Mouse (Mus musculus) embryonic facial prominence, embryonic 14.5 days (tissue): Measurements from ENCODE around the gene Stk40. TPM values are rescaled to one million over a fixed set of nuclear protein-coding genes. Genes with fewer than 3 reads are reported as not detected.

Source experiments
- ATAC-seq: fragments of 200-750 bp; cut with Nextera tagmentation; 2 replicates; pipeline ENCODE4 v1.8.0; 2017; ENCODE audit warnings: low read depth, moderate number of reproducible peaks, moderate TSS enrichment
- DNase-seq: peaks from one replicate; pipeline ENCODE4 v3.0.0-alpha.2; 2015; ENCODE audit warnings: low spot score
- H3K27ac ChIP-seq: fragments of 300-500 bp; sonication (generic); replicated peaks from 2 replicates; pipeline ENCODE4 v1.5.1; 2014; ENCODE audit warnings: low read depth, mild to moderate bottlenecking, low read length, moderate library complexity
- H3K27me3 ChIP-seq: fragments of 300-500 bp; sonication (generic); replicated peaks from 2 replicates; pipeline ENCODE4 v1.6.1; 2014; ENCODE audit warnings: low read length; ENCODE audit not compliant: control insufficient read depth, insufficient read depth
- H3K36me3 ChIP-seq: fragments of 300-500 bp; sonication (generic); 2 replicates; pipeline ENCODE4 v1.6.1; 2014; ENCODE audit warnings: low read length, mixed read lengths; ENCODE audit not compliant: control insufficient read depth, insufficient read depth
- H3K4me1 ChIP-seq: fragments of 300-500 bp; sonication (generic); 2 replicates; pipeline ENCODE4 v1.6.1; 2014; ENCODE audit warnings: antibody characterized with exemption, low read length; ENCODE audit not compliant: control insufficient read depth, insufficient read depth
- H3K4me2 ChIP-seq: fragments of 300-500 bp; sonication (generic); 2 replicates; pipeline ENCODE4 v1.6.1; 2014; ENCODE audit warnings: low read depth, mild to moderate bottlenecking, low read length, moderate library complexity, mixed read lengths
- H3K4me3 ChIP-seq: fragments of 300-500 bp; sonication (generic); 2 replicates; pipeline ENCODE4 v1.5.1; 2014; ENCODE audit warnings: low read depth, mild to moderate bottlenecking, low read length
- H3K9ac ChIP-seq: fragments of 300-500 bp; sonication (generic); 2 replicates; pipeline ENCODE4 v1.6.1; 2014; ENCODE audit warnings: low read depth, mild to moderate bottlenecking, low read length, moderate library complexity, mixed read lengths
- H3K9me3 ChIP-seq: fragments of 300-500 bp; sonication (generic); 2 replicates; pipeline ENCODE4 v1.6.1; 2016; ENCODE audit warnings: low read length; ENCODE audit not compliant: control insufficient read depth
- WGBS: fragments of 180-500 bp; shearing (Covaris S2); extraction: QIAGEN DNeasy Blood & Tissue Kit; methylation state at CpG from one replicate; pipeline ENCODE4 v1.1.7; 2014; 5-methylcytosine and 5-hydroxymethylcytosine counted together
- polyA plus RNA-seq: library from polyadenylated mRNA; unstranded; fragments of >200 nt; fragmentation: Nextera tagmentation; extraction: Ambion mirVana; gene quantifications from 2 replicates; pipeline ENCODE4 v1.2.1, GENCODE M21; 2014

The Stk40 gene
- 26.8 and 32.1 TPM in 2 replicates for polyA plus RNA-seq

- Histone ChIP-seq H3K4me1 (peaks cover 24% of the 10 kb centered on the region), H3K9me3 (no peaks in the 10 kb centered on the region)
Observed at GRCm38 (mm10) chr4:126103590-126104068, at the start of gene Stk40. Stk40 (plus strand) TSS chr4:126103957.

GRCm38 (mm10) chr4:126057207-126058133 is 46.3 kb upstream of the Stk40 start:
- Histone ChIP-seq H3K27ac (no peak overlapping the region; the same call in 1 of the 2 replicates), H3K9ac (peak overlapping the region; percentile 61), H3K27me3 (no peaks in the 10 kb centered on the region), H3K4me3 (peak overlapping the region; percentile 64), H3K36me3 (peaks cover 38% of the 10 kb centered on the region), H3K4me1 (peaks cover 9% of the 10 kb centered on the region; the same call in 1 of the 2 replicates), H3K9me3 (no peaks in the 10 kb centered on the region), H3K4me2 (peak overlapping the region; percentile 62)
- DNase-seq (peak; percentile 10), ATAC-seq (no peak)
- WGBS = 14% methylated on average over 19 of the region's 19 CpGs

More at GRCm38 (mm10) chr4:126103590-126104068, at the start of gene Stk40:
- 0% methylated on average over 19 of the region's 34 CpGs for WGBS
- Histone ChIP-seq H3K4me2 (peak within 1 kb of the TSS; percentile 98), H3K36me3 (no peaks in the 10 kb centered on the region), H3K27me3 (no peaks in the 10 kb centered on the region), H3K9ac (peak within 1 kb of the TSS; percentile 84), H3K4me3 (peak within 1 kb of the TSS; percentile 94), H3K27ac (peak within 1 kb of the TSS; percentile 90)
- ATAC-seq (peak; percentile 97), DNase-seq (peak; percentile 99)

- DNase-seq (peak; percentile 97), ATAC-seq (peak; percentile 97)
- Histone ChIP-seq H3K36me3 (peaks cover 33% of the 10 kb centered on the region), H3K4me2 (peak within 1 kb of the TSS; percentile 62), H3K4me3 (peak within 1 kb of the TSS; percentile 64), H3K4me1 (peaks cover 9% of the 10 kb centered on the region; the same call in 1 of the 2 replicates), H3K27me3 (no peaks in the 10 kb centered on the region), H3K9me3 (no peaks in the 10 kb centered on the region), H3K27ac (no peak within 1 kb of the TSS; the same call in 1 of the 2 replicates), H3K9ac (peak within 1 kb of the TSS; percentile 61)
- under 1% methylated on average over 56 of the region's 57 CpGs for WGBS
Observed at GRCm38 (mm10) chr4:126058134-126058996, 45.4 kb upstream of the Stk40 start, which contains the start of gene Oscp1. Oscp1 (plus strand) TSS chr4:126058565.

- no peak for DNase-seq
- Histone ChIP-seq H3K9ac (peak overlapping the region; percentile 61), H3K4me1 (peaks cover 9% of the 10 kb centered on the region; the same call in 1 of the 2 replicates), H3K4me3 (peak overlapping the region; percentile 64), H3K36me3 (peaks cover 27% of the 10 kb centered on the region), H3K4me2 (peak overlapping the region; percentile 62), H3K27me3 (no peaks in the 10 kb centered on the region), H3K9me3 (no peaks in the 10 kb centered on the region), H3K27ac (no peak overlapping the region)
- ATAC-seq = no peak
- 42% methylated on average over 9 of the region's 9 CpGs for WGBS
Observed at GRCm38 (mm10) chr4:126058997-126059362, 44.8 kb upstream of the Stk40 start.

- no peaks in the 10 kb centered on the region for H3K36me3 ChIP-seq
- no peak for ATAC-seq
- H3K4me1 ChIP-seq = 0 out of 2 replicates have a peak, but pooled peaks cover 3% of the 10 kb centered on the region
- no peak overlapping the region for H3K4me3 ChIP-seq
- no peak for DNase-seq
- no peaks in the 10 kb centered on the region for H3K9me3 ChIP-seq
- no peak overlapping the region for H3K27ac ChIP-seq
- no peak overlapping the region for H3K9ac ChIP-seq
- no peak overlapping the region for H3K4me2 ChIP-seq
- H3K27me3 ChIP-seq = no peaks in the 10 kb centered on the region
- 36% methylated on average over 1 of the region's 1 CpGs for WGBS
Observed at GRCm38 (mm10) chr4:126062856-126063255, 40.9 kb upstream of the Stk40 start.

GRCm38 (mm10) chr4:126065241-126065640 is 38.5 kb upstream of the Stk40 start:
- H3K4me3 ChIP-seq = no peak overlapping the region
- no peak overlapping the region for H3K27ac ChIP-seq
- H3K36me3 ChIP-seq = no peaks in the 10 kb centered on the region
- WGBS = 83% methylated on average over 7 of the region's 7 CpGs
- no peak overlapping the region for H3K4me2 ChIP-seq
- H3K9me3 ChIP-seq = no peaks in the 10 kb centered on the region
- DNase-seq = no peak
- ATAC-seq = no peak
- H3K27me3 ChIP-seq = no peaks in the 10 kb centered on the region
- no peak overlapping the region for H3K9ac ChIP-seq
- no peaks in the 10 kb centered on the region for H3K4me1 ChIP-seq

GRCm38 (mm10) chr4:126067401-126068077 is 36.2 kb upstream of the Stk40 start:
- WGBS = 63% methylated on average over 15 of the region's 15 CpGs
- H3K4me2 ChIP-seq = no peak overlapping the region
- no peak for ATAC-seq

GRCm38 (mm10) chr4:126068842-126069241 is 34.9 kb upstream of the Stk40 start:
- Histone ChIP-seq H3K27ac (no peak overlapping the region), H3K4me3 (no peak overlapping the region), H3K4me2 (no peak overlapping the region), H3K36me3 (0 out of 2 replicates have a peak, but pooled peaks cover 1% of the 10 kb centered on the region), H3K4me1 (no peaks in the 10 kb centered on the region), H3K9ac (no peak overlapping the region), H3K9me3 (no peaks in the 10 kb centered on the region), H3K27me3 (no peaks in the 10 kb centered on the region)
- WGBS = 81% methylated on average over 6 of the region's 6 CpGs
- ATAC-seq (no peak), DNase-seq (no peak)

More at GRCm38 (mm10) chr4:126067401-126068077, 36.2 kb upstream of the Stk40 start:
- Histone ChIP-seq H3K9me3 (no peaks in the 10 kb centered on the region), H3K4me3 (no peak overlapping the region), H3K27me3 (no peaks in the 10 kb centered on the region), H3K4me1 (no peaks in the 10 kb centered on the region), H3K27ac (no peak overlapping the region), H3K9ac (no peak overlapping the region), H3K36me3 (no peaks in the 10 kb centered on the region)
- DNase-seq = peak; percentile 17
